Mouse (Mus musculus): ENCODE results near the gene Cldn14.

DNA sequence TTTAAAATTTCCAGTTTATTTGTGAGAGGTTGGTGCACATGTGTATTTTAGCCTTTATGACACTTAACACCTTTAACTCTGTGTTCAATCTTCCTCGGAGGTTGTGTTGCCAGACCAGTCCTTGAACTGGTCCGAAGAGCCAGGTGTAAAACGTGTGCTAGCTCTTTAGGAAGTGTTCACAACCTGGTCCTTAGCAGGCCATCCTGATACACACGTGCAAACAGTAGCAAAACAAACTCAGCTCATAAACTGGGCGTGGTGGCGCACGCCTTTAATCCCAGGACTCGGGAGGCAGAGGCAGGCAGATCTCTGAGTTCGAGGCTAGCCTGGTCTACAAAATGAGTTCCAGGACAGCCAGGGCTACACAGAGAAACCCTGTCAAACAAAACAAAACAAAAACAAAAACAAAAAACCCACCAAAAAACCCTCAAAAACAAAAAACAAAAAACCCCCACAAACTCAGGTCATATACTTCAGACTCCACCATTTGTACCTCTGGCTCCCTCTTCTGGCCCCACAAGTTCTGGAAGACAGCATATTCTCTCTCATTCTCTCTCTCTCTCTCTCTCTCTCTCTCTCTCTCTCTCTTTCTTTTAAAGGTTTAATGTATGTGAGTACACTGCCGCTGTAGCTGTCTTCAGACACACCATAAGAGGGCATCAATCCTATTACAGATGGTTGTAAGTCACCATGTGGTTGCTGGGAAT is 65.7 kb downstream of the Cldn14 start:
- TF ChIP-seq CTCF (IDR thresholded peaks at IDR 0.05; ENCODE audit: control insufficient read depth, insufficient read depth, insufficient read length), result no peak
- no peak for TF ChIP-seq MAX (IDR thresholded peaks at IDR 0.05)
- no peak for TF ChIP-seq FOSL1 (IDR thresholded peaks at IDR 0.05; ENCODE audit: insufficient read depth, low read length, poor library complexity, severe bottlenecking)
- TF ChIP-seq USF1 (IDR thresholded peaks at IDR 0.05; ENCODE audit: low read depth), result no peak

Measured in C2C12 (cell line).